Mouse (Mus musculus) limb, embryonic 14.5 days (tissue): ENCODE data around the gene Shank3. TPM values are rescaled to one million over a fixed set of nuclear protein-coding genes. Genes with fewer than 3 reads are reported as not detected.

Source experiments
- ATAC-seq: fragments of 200-750 bp; cut with Nextera tagmentation; 2 replicates; pipeline ENCODE4 v1.8.0; 2017; ENCODE audit warnings: low read depth, moderate number of reproducible peaks, moderate TSS enrichment; ENCODE audit not compliant: low FRiP score
- DNase-seq: peaks from one replicate; pipeline ENCODE4 v3.0.0-alpha.2; 2015; ENCODE audit warnings: low spot score
- H3K27ac ChIP-seq: fragments of 300-500 bp; sonication (generic); replicated peaks from 2 replicates; pipeline ENCODE4 v1.5.1; 2014; ENCODE audit warnings: low read depth, mild to moderate bottlenecking, low read length, moderate library complexity, mixed read lengths
- H3K27me3 ChIP-seq: fragments of 300-500 bp; sonication (generic); 2 replicates; pipeline ENCODE4 v1.6.1; 2014; ENCODE audit warnings: low read length, mixed read lengths; ENCODE audit not compliant: control insufficient read depth, insufficient read depth
- H3K36me3 ChIP-seq: fragments of 300-500 bp; sonication (generic); 2 replicates; pipeline ENCODE4 v1.6.1; 2014; ENCODE audit warnings: mild to moderate bottlenecking, low read length, moderate library complexity, mixed read lengths; ENCODE audit not compliant: control insufficient read depth, insufficient read depth
- H3K4me1 ChIP-seq: fragments of 300-500 bp; sonication (generic); 2 replicates; pipeline ENCODE4 v1.6.1; 2014; ENCODE audit warnings: antibody characterized with exemption, low read length, mixed read lengths; ENCODE audit not compliant: control insufficient read depth, insufficient read depth
- H3K4me2 ChIP-seq: fragments of 300-500 bp; sonication (generic); replicated peaks from 2 replicates; pipeline ENCODE4 v1.6.1; 2014; ENCODE audit warnings: low read depth, mild to moderate bottlenecking, low read length, moderate library complexity; ENCODE audit not compliant: severe bottlenecking
- H3K4me3 ChIP-seq: fragments of 300-500 bp; sonication (generic); replicated peaks from 2 replicates; pipeline ENCODE4 v1.5.1; 2014; ENCODE audit warnings: low read length
- H3K9ac ChIP-seq: fragments of 300-500 bp; sonication (generic); 2 replicates; pipeline ENCODE4 v1.6.1; 2014; ENCODE audit warnings: mild to moderate bottlenecking, low read depth, low read length, moderate library complexity; ENCODE audit not compliant: severe bottlenecking
- H3K9me3 ChIP-seq: fragments of 300-500 bp; sonication (generic); 2 replicates; pipeline ENCODE4 v1.6.1; 2016; ENCODE audit warnings: low read length; ENCODE audit not compliant: control insufficient read depth
- POLR2A ChIP-seq: fragments of 200-500 bp; IDR thresholded peaks from 2 replicates; pipeline ENCODE4 v1.8.0; 2012; ENCODE audit warnings: inconsistent platforms, mild to moderate bottlenecking, moderate library complexity, borderline replicate concordance; ENCODE audit not compliant: insufficient read depth, insufficient read length; ENCODE audit errors: extremely low read depth
- WGBS: fragments of 180-500 bp; shearing (Covaris S2); extraction: QIAGEN DNeasy Blood & Tissue Kit; methylation state at CpG from one replicate; pipeline ENCODE4 v1.1.7; 2014; 5-methylcytosine and 5-hydroxymethylcytosine counted together
- polyA plus RNA-seq, 2 experiments: library from polyadenylated mRNA; depleted of rRNA in 1 of 2; stranded (reverse) in 1 of 2; unstranded in 1 of 2; fragments of >200 nt; fragmentation: Nextera tagmentation in 1 of 2; extraction: Ambion mirVana in 1 of 2; gene quantifications; 2 replicates each; pipeline versions ENCODE4 v1.2.1 to v1.2.3; 2012 to 2014

Shank3 gene
- polyA plus RNA-seq, 2 experiments, result 2.4 to 18.4 TPM

DNA sequence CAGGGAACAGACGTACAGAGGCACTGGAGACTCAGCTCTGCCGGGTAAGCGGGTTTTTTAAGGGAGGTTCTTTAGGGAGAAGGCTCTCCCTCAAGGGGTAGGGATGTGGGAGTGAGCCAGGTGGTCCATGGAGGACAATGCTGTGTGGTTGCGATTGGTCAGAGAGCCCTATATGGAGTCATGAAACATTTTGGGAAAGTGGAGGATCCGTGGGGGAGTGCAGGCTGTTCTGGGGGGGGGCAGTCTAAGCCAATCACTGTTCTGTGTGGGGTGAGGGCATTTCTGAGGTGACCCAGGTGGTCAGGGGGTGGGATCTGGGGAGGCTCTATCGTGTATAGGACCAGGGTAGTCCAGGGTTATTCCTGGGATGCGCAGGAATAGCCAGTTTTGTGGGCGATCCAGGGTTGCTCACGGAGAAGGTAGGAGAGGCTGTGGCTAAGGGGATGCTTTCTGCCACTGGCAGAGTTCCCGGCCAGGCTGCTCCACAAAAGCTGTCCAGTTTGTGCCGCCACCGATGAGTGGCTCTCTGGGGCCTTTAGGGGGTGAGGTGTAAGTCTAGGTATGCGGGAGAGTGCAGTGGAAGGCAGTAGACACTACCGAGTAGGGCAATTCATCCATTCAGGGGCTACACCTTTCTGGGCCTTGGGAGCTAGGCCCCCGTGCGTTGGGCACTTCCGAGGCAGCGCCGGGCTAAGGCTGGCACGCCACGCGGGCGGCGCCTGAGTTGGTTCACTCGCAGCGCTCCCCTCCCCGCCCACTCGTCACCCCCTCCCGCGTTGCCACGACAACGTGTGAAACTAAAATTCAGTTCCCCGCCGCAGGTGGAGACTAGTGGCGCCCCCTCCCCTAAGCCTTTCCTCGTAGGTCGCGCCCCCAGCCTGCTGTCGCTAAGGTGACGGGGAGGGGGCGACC lies 1.1 kb upstream of the Shank3 start:
- peak overlapping the region; percentile 83 for H3K4me3 ChIP-seq
- ATAC-seq (no peak), DNase-seq (peak; percentile 30)
- no peak overlapping the region; the same call in 1 of the 2 replicates for H3K27ac ChIP-seq
- H3K27me3 ChIP-seq, result peaks cover 5% of the 10 kb centered on the region; the same call in 1 of the 2 replicates
- no peaks in the 10 kb centered on the region for H3K9me3 ChIP-seq
- 3% methylated on average over 38 of the region's 41 CpGs for WGBS
- H3K36me3 ChIP-seq, result 0 out of 2 replicates have a peak, but pooled peaks cover under 1% of the 10 kb centered on the region
- H3K9ac ChIP-seq, result peak overlapping the region; percentile 86
- TF ChIP-seq POLR2A, result no peak
- H3K4me1 ChIP-seq, result no peaks in the 10 kb centered on the region
- H3K4me2 ChIP-seq, result peak overlapping the region; percentile 93

DNA sequence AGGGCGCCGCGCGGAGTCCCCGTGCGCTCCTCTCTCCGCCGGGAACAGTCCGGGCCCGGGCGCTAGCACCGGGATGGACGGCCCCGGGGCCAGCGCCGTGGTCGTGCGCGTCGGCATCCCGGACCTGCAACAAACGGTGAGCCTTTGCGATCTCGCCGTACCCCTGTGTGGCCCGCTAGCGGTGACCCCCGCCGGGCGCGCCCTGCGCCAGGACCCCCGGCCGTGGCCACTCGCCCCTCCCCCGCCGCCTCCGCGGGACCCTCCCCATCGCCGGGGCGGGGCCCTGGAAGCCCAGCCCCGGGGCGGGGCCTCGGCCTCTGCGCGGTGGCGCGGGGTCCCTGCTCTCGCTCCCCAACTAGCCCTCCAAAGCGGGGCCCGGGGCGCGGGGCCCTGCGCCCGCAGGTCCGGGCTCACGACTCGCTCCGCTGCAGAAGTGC lies 379 bp downstream of the Shank3 start:
- Histone ChIP-seq H3K27ac (peak overlapping the region; percentile 74), H3K4me1 (no peaks in the 10 kb centered on the region), H3K9ac (peak overlapping the region; percentile 86), H3K27me3 (peaks cover 5% of the 10 kb centered on the region; the same call in 1 of the 2 replicates), H3K4me2 (peak overlapping the region; percentile 93), H3K9me3 (no peaks in the 10 kb centered on the region), H3K4me3 (peak overlapping the region; percentile 83), H3K36me3 (peaks cover 12% of the 10 kb centered on the region; the same call in 1 of the 2 replicates)
- peak; percentile 75 for DNase-seq
- TF ChIP-seq POLR2A, result peak; percentile 72; the same call in 1 of the 2 replicates
- 2% methylated on average over 30 of the region's 60 CpGs for WGBS
- peak; percentile 82 for ATAC-seq

DNA sequence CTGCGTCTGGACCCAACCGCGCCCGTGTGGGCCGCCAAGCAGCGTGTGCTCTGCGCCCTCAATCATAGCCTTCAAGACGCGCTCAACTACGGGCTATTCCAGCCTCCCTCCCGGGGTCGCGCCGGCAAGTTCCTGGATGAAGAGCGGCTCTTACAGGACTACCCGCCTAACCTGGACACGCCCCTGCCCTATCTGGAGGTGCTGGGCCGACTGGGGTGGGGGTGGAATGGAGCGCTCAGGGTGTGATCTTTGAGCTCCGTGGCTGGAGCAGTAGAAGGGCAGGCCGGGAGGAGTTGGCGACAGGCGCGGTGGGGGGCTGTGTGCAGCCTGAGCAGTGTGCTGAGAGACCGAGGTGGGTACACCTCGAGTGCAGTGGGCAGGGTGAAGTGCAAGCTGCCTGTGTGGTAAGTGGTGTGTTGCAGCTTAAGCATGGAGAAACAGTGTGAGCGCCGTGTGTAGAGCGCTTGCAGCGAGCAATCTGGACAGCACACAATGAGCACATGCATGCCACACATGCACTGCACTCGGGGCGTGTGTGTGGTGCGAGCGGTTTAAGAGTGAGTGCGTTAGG lies 883 bp downstream of the Shank3 start:
- TF ChIP-seq POLR2A, result no peak
- Histone ChIP-seq H3K9ac (peak overlapping the region; percentile 86), H3K27ac (no peak overlapping the region), H3K4me2 (peak overlapping the region; percentile 93), H3K4me3 (peak overlapping the region; percentile 83), H3K27me3 (peaks cover 5% of the 10 kb centered on the region; the same call in 1 of the 2 replicates), H3K4me1 (no peaks in the 10 kb centered on the region), H3K9me3 (no peaks in the 10 kb centered on the region), H3K36me3 (peaks cover 12% of the 10 kb centered on the region; the same call in 1 of the 2 replicates)
- WGBS, result under 1% methylated on average over 34 of the region's 35 CpGs
- no peak for DNase-seq
- peak; percentile 36 for ATAC-seq

DNA sequence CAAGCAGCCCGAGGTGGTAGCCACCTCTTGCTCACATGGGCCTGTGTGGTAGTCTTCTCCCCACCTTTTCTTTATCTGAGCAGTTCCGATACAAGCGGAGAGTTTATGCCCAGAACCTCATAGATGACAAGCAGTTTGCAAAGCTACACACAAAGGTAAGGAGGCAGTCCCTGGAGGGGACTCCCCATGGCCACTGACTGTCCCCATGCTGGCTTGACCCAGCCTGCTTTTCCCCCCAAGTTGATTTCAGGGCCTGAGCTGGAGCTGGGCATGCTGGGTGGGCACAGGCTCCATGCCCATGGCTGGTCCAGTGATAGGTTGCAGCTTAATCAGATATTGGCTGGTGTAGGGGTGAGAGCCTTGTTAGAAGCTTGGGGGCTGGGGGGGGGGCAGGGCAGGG lies 1.9 kb downstream of the Shank3 start:
- WGBS, result 84% methylated on average over 3 of the region's 3 CpGs
- Histone ChIP-seq H3K4me3 (no peak overlapping the region), H3K36me3 (peaks cover 12% of the 10 kb centered on the region; the same call in 1 of the 2 replicates), H3K9ac (no peak overlapping the region), H3K4me2 (no peak overlapping the region), H3K4me1 (no peaks in the 10 kb centered on the region), H3K9me3 (no peaks in the 10 kb centered on the region), H3K27ac (no peak overlapping the region), H3K27me3 (peaks cover 5% of the 10 kb centered on the region; the same call in 1 of the 2 replicates)
- no peak for ATAC-seq
- DNase-seq, result no peak
- no peak for TF ChIP-seq POLR2A

DNA sequence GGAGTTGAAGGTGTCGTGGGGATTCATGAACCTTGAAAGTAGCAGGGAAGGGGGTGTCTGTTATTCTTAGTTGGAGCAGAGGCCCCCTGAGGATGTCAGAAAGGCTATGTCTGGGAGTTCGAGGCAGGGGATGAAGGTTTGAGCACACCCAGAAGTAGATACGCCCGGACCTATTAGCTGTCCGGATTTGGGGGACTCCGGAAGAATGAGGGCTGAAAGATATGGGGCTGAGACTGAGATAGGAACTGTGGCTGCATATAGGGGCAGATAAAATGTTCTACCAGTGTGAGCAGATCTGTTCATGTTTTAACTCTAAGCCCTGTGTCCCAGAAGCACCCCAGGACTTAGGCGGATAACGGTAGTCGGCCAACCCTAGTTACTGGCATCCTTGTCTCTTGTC lies 5.4 kb downstream of the Shank3 start:
- Histone ChIP-seq H3K4me3 (no peak overlapping the region), H3K9me3 (no peaks in the 10 kb centered on the region), H3K27ac (no peak overlapping the region), H3K4me1 (no peaks in the 10 kb centered on the region), H3K9ac (no peak overlapping the region), H3K36me3 (peaks cover 18% of the 10 kb centered on the region; the same call in 1 of the 2 replicates), H3K27me3 (no peaks in the 10 kb centered on the region), H3K4me2 (no peak overlapping the region)
- DNase-seq, result no peak
- no peak for TF ChIP-seq POLR2A
- WGBS, result 95% methylated on average over 9 of the region's 9 CpGs
- no peak for ATAC-seq
